Mouse (Mus musculus) erythroblast, embryonic 14.5 days (primary cell): ENCODE results near the gene Mcm3. TPM values are rescaled to one million over a fixed set of nuclear protein-coding genes. Genes with fewer than 3 reads are reported as not detected.
"Not testable (repeated sequence)": the region's sequence is repeated elsewhere in the genome, so short reads cannot be mapped to it uniquely, and the experiment has no call there.

Experiments
- H3K27me3 ChIP-seq: 2 replicates; pipeline ENCODE4 v1.6.1; 2012; ENCODE audit warnings: inconsistent platforms; ENCODE audit not compliant: control insufficient read depth
- H3K36me3 ChIP-seq: 2 replicates; pipeline ENCODE4 v1.6.1; 2012; ENCODE audit warnings: mild to moderate bottlenecking, inconsistent platforms; ENCODE audit not compliant: control insufficient read depth
- H3K4me1 ChIP-seq: 2 replicates; pipeline ENCODE4 v1.6.1; 2012; ENCODE audit warnings: inconsistent platforms; ENCODE audit not compliant: control insufficient read depth
- H3K4me3 ChIP-seq: replicated peaks from 2 replicates; pipeline ENCODE3; 2012; ENCODE audit warnings: moderate library complexity, mild to moderate bottlenecking, inconsistent platforms
- H3K9me3 ChIP-seq: 2 replicates; pipeline ENCODE4 v1.6.1; 2012; ENCODE audit warnings: low read length, inconsistent platforms, mixed read lengths; ENCODE audit not compliant: control insufficient read depth
- GATA1 ChIP-seq: IDR thresholded peaks from 2 replicates; pipeline ENCODE4 v1.6.1; 2012; ENCODE audit warnings: low read length, inconsistent platforms, mixed read lengths
- TAL1 ChIP-seq: IDR thresholded peaks from 3 replicates; pipeline ENCODE4 v1.6.1; 2012; ENCODE audit warnings: low read length, inconsistent platforms, mixed read lengths
- polyA plus RNA-seq: library from polyadenylated mRNA; stranded (reverse); fragments of >175 nt; gene quantifications from 2 replicates; pipeline ENCODE4 v1.2.3, GENCODE M21; 2012

Gene Mcm3
- polyA plus RNA-seq, 1 experiment = 12.8 TPM

GRCm38 (mm10) chr1:20787046-20787445 is 33.1 kb downstream of the Mcm3 start:
- no peak for TF ChIP-seq TAL1
- no peak for TF ChIP-seq GATA1
- Histone ChIP-seq H3K27me3 (peaks cover 2% of the 10 kb centered on the region), H3K4me1 (no peaks in the 10 kb centered on the region), H3K4me3 (no peak overlapping the region), H3K36me3 (no peaks in the 10 kb centered on the region), H3K9me3 (no peaks in the 10 kb centered on the region)

- Histone ChIP-seq H3K27me3 (no peaks in the 10 kb centered on the region), H3K9me3 (no peaks in the 10 kb centered on the region), H3K36me3 (no peaks in the 10 kb centered on the region), H3K4me1 (no peaks in the 10 kb centered on the region), H3K4me3 (no peak overlapping the region)
- no peak for TF ChIP-seq TAL1
- TF ChIP-seq GATA1 = no peak
Observed at GRCm38 (mm10) chr1:20778366-20778765, 41.7 kb downstream of the Mcm3 start.

DNA sequence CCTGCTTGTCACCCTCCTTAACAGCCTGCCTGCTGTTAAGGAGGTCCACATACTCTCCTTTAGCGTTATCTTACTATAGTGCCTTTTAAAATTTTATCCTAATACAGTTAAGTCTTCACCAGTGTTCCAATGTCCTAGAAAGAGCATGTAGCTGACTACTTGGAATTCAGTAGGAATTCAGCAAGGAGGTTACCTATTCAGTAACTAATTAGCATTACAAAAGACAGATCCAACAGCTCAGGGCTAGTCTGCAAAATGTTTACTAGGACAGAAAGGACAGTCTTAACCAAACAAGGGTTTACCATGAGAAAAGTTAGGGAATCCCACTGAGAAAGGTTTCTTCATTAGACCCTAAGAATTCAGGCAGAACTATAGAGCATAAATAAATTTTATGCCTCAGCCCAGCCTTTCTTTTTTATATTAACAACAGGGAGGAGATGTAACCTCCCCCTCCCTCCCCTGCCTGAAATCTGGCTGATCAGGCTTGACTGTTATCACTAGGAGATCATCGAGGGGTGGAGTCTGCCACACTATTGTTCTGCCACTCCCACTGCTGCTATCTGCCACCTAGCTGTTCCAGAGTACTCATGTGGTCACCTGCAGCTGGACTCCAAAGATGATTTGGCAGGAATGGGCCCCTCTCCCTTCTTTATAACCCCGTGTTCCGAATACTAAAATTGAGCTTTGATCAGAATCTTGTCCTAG is 45.9 kb downstream of the Mcm3 start:
- H3K9me3 ChIP-seq, H3K36me3 ChIP-seq, H3K4me1 ChIP-seq, H3K4me3 ChIP-seq, H3K27me3 ChIP-seq: not testable (repeated sequence)

DNA sequence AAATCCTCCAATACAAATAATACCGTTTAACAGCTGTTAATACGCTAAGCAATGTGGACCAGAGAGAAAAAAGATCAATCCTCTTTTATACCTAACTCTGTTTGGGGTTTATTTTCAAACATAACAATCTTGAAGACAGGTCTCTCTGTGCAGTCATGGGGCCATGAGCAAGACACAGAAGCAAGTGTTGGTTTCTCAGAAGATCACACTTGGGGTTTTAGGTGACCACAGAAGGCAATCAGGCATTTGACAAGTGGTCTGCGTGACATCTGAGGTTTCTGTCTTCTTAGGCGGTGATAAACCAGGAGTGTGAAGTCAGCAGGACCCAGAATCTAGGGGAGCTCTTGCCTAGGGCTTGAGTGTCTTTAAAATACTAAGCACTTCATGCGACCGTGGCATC is 53.6 kb downstream of the Mcm3 start:
- no peaks in the 10 kb centered on the region for H3K27me3 ChIP-seq
- no peaks in the 10 kb centered on the region for H3K9me3 ChIP-seq
- H3K36me3 ChIP-seq = no peaks in the 10 kb centered on the region
- no peak overlapping the region for H3K4me3 ChIP-seq
- TF ChIP-seq TAL1 = no peak
- no peak for TF ChIP-seq GATA1
- no peaks in the 10 kb centered on the region for H3K4me1 ChIP-seq

DNA sequence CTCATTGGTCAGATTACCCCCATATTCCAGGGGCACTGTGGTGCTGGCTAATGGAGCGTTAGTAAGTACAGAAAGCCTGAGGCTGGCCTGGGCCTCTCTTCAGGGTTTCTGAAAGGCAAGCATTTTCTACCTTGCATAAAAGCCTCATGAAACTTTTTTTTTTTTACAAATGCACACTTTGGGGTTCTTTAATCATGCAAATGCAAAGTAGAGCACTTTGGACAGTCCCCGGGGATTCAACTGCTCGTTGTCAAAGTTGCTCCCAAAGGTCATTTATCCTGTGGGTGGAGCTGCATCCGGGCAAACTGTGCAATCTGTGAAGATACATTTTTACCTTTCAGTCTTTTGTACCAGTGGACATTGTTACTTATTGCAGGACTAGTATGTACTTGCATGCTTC is 58.7 kb downstream of the Mcm3 start:
- Histone ChIP-seq H3K4me3 (no peak overlapping the region), H3K36me3 (no peaks in the 10 kb centered on the region), H3K27me3 (no peaks in the 10 kb centered on the region), H3K4me1 (no peaks in the 10 kb centered on the region), H3K9me3 (no peaks in the 10 kb centered on the region)
- TF ChIP-seq TAL1 (no peak), GATA1 (no peak)

GRCm38 (mm10) chr1:20760331-20760730 is 59.8 kb downstream of the Mcm3 start:
- no peaks in the 10 kb centered on the region for H3K9me3 ChIP-seq
- H3K4me1 ChIP-seq = no peaks in the 10 kb centered on the region

DNA sequence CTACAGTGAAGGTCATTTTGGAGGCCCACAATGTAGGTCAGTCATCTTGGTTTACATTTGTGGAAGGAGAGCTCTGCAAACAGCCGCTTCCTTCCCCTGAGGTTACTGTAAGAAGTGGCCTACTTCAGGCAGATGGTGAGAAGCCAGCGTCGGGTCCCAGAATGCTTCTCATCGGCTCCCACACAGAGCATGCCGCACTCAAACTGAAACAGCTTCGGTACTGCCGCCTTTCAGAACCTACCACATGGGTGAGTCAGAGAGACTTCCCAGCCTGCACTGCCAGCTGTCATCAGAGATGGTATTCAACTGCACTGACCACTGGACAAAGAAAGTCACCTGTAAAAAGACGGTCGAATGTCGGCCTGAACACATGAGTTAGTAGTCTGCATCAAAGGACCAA is 60.3 kb downstream of the Mcm3 start:
- H3K4me1 ChIP-seq = no peaks in the 10 kb centered on the region
- no peaks in the 10 kb centered on the region for H3K9me3 ChIP-seq
- no peak overlapping the region for H3K4me3 ChIP-seq
- no peaks in the 10 kb centered on the region for H3K36me3 ChIP-seq
- no peaks in the 10 kb centered on the region for H3K27me3 ChIP-seq
- TF ChIP-seq GATA1 (no peak), TAL1 (no peak)

More at GRCm38 (mm10) chr1:20760331-20760730, 59.8 kb downstream of the Mcm3 start:
- no peak for TF ChIP-seq TAL1
- Histone ChIP-seq H3K4me3 (no peak overlapping the region), H3K27me3 (no peaks in the 10 kb centered on the region), H3K36me3 (no peaks in the 10 kb centered on the region)

DNA sequence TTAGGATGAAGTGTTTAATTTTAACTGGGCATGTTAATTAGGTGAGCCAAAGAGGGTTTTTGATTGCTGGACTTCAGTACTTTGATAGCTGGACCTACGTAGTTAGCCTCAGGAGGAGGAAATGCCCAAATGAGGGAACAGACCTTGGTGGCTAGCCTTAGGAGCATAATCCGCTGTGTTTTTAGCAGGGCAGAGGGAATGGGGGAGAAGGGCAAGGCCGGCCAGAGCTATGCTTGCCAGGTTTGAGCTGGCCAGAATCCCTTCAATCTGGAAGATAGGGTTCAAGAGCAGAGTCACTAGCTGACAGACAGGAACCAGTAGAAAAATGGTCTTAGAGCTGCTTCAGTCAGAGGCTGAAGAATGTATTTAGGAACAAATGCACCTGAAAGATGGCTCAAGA is 62.5 kb downstream of the Mcm3 start:
- H3K9me3 ChIP-seq = no peaks in the 10 kb centered on the region
- TF ChIP-seq GATA1 = no peak
- no peaks in the 10 kb centered on the region for H3K4me1 ChIP-seq
- H3K27me3 ChIP-seq = no peaks in the 10 kb centered on the region
- H3K4me3 ChIP-seq = no peak overlapping the region
- H3K36me3 ChIP-seq = no peaks in the 10 kb centered on the region

DNA sequence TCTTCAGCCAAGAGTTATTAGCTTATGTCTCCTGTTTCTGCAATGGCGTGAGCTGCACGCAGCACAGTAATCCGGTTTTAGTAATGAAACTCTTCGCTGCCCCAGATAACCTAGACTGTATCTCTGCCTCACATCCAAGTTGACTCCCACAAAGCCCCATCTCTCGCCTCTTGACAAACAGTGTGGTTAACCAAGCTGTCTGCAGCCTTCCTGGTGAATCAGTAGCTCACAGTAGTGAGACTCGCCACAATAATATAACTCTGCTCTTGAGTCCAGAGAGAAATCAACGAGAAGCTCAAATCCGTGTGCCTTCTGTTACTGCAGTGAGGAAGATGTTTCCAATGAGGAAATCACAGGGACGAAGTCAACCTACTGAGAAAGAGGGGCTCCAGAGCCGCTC is 65.7 kb downstream of the Mcm3 start:
- Histone ChIP-seq H3K9me3 (no peaks in the 10 kb centered on the region), H3K4me3 (no peak overlapping the region), H3K27me3 (no peaks in the 10 kb centered on the region), H3K4me1 (no peaks in the 10 kb centered on the region), H3K36me3 (no peaks in the 10 kb centered on the region)
- TF ChIP-seq TAL1 (no peak), GATA1 (no peak)

Other genes starting within 250 kb of the Mcm3 start
- not detected in 2 replicates for gene Pkhd1, start 202.2 kb downstream of the Mcm3 start, polyA plus RNA-seq
- not detected in 2 replicates for gene Il17a, start 89.4 kb downstream of the Mcm3 start, polyA plus RNA-seq
- not detected in 2 replicates for gene Il17f, start 29.7 kb downstream of the Mcm3 start, polyA plus RNA-seq
- 0.01 TPM in 1 of 2 replicates, not detected in the other for gene Paqr8, start 70.3 kb upstream of the Mcm3 start, polyA plus RNA-seq
- not detected in 2 replicates for gene Efhc1, start 131.3 kb upstream of the Mcm3 start, polyA plus RNA-seq